Mouse (Mus musculus): Measurements from ENCODE around the gene Nrm. TPM values are rescaled to one million over a fixed set of nuclear protein-coding genes. Genes with fewer than 3 reads are reported as not detected.
"Not testable (repeated sequence)": the region's sequence is repeated elsewhere in the genome, so short reads cannot be mapped to it uniquely, and the experiment has no call there.

Gene Nrm
- polyA plus RNA-seq, 1 experiment, result 201 TPM

DNA sequence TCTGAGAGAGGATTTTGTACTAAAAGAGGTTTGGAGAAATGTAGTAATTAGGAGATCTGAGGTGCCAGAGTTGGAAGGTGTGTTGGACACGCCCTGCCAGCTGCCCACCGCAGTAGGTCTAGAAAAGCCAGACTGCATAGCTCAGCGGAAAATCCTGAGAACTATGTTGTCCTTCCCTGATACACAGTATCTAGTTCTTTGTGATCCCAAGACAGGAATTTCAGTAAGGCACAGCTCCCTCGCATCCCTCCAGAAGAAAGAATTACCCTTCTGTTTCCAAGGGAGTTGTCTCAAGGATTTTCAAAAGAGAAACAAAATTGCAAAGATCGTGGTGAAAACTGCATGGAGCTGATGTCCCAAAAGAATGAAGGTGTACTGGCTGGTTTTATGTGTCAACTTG lies 22.5 kb upstream of the Nrm start:
- H3K36me3 ChIP-seq (ENCODE audit: control insufficient read depth, insufficient read depth, low read length), result no peaks in the 10 kb centered on the region
- no peaks in the 10 kb centered on the region for H3K27me3 ChIP-seq (ENCODE audit: control insufficient read depth, insufficient read depth, low read length)
- TF ChIP-seq POLR2A (IDR thresholded peaks at IDR 0.05; ENCODE audit: control insufficient read depth, low read depth, low read length) (no peak), CTCF (IDR thresholded peaks at IDR 0.05; ENCODE audit: control insufficient read depth, insufficient read depth, insufficient replicate concordance, low read depth, low read length) (no peak)
- peak overlapping the region; percentile 28; the same call in 1 of the 2 replicates for H3K27ac ChIP-seq (ENCODE audit: control insufficient read depth, insufficient read depth, low read depth, low read length)
- H3K4me3 ChIP-seq (ENCODE audit: control insufficient read depth, low read depth, low read length), result no peak overlapping the region
- H3K4me1 ChIP-seq (ENCODE audit: control insufficient read depth, insufficient read depth, low read length), result peaks cover 21% of the 10 kb centered on the region

DNA sequence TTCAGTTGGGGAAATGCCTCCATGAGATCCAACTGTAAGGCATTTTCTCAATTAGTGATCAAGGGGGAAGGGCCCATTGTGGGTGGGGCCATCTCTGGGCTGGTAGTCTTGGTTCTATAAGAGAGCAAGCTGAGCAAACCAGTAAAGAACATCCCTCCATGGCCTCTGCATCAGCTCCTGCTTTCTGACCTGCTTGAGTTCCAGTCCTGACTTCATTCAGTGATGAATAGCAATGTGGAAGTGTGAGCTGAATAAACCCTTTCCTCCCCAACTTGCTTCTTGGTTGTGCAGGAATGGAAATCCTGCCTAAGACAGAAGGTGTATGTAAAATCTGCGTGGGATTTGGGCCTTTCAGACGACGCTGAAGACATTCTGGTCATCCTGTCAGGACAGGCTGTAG lies 22.1 kb upstream of the Nrm start:
- peak overlapping the region; percentile 36; the same call in 1 of the 2 replicates for H3K27ac ChIP-seq (ENCODE audit: control insufficient read depth, insufficient read depth, low read depth, low read length)
- not testable (repeated sequence) for H3K4me3 ChIP-seq (ENCODE audit: control insufficient read depth, low read depth, low read length); H3K27me3 ChIP-seq (ENCODE audit: control insufficient read depth, insufficient read depth, low read length); H3K36me3 ChIP-seq (ENCODE audit: control insufficient read depth, insufficient read depth, low read length)
- H3K4me1 ChIP-seq (ENCODE audit: control insufficient read depth, insufficient read depth, low read length), result peaks cover 21% of the 10 kb centered on the region

DNA sequence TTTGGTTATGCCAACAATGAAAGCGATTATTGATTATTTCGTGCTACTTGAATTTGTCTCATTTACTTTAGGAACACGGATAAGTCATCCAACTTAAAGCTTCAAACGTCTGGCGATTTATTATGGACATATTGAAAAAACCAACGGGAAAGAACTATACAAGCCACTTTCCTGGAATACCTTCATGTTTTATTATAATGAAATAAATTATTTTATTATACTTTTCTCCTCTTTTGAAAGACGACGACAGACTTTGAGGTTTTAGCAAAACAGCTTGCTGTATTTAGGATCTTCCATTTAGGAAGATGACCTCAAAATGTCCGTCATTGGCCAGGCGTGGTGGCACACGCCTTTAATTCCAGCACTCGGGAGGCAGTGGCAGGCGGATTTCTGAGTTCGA lies 20.6 kb upstream of the Nrm start:
- TF ChIP-seq POLR2A (IDR thresholded peaks at IDR 0.05; ENCODE audit: control insufficient read depth, low read depth, low read length), result no peak
- TF ChIP-seq CTCF (IDR thresholded peaks at IDR 0.05; ENCODE audit: control insufficient read depth, insufficient read depth, insufficient replicate concordance, low read depth, low read length), result no peak
- no peak overlapping the region for H3K27ac ChIP-seq (ENCODE audit: control insufficient read depth, insufficient read depth, low read depth, low read length)
- no peaks in the 10 kb centered on the region; the same call in 1 of the 2 replicates for H3K36me3 ChIP-seq (ENCODE audit: control insufficient read depth, insufficient read depth, low read length)
- H3K4me1 ChIP-seq (ENCODE audit: control insufficient read depth, insufficient read depth, low read length), result peaks cover 21% of the 10 kb centered on the region
- peak overlapping the region; percentile 100 for H3K4me3 ChIP-seq (ENCODE audit: control insufficient read depth, low read depth, low read length)
- H3K27me3 ChIP-seq (ENCODE audit: control insufficient read depth, insufficient read depth, low read length), result no peaks in the 10 kb centered on the region

DNA sequence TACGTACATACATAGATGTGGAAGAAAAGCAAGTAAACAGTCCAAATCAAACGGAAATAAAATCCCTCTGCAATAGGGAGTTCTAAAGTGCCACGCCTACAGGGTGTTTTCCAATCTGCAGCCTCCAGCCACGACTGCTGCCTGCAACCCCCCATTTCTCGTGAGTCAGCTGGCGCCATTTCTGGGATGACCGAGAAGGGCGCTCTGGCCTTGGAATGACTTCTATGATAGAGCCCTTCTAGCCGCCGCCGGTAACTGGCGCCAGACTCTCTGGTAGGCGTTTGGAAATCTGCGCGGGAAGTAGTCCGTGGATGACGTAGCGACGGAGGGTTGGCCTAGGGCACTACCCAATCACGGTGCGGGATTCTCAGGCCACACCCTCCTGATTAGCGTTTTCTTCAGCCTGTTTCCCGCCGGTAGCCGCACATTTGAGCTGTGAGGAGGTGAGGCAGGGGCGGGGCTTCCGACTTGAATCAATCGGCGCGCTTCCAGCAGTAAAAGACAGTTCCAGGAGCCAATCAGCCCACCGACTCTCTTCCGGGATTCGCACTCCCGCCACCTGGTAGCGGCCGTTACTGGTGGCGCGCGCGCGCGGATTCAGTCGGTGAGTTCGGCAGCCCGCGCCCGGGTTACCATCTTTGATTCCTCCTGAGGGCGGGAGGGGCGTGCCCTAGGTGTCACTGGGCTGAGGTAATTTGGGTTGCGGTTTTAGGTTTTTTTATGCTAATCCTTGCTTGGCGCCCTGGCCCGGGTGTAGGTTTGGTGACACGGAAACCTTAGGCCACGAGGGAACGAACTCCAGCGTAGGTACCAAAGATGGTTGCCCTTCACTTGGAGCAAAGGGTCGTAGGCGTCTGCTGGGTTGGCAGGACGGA lies 19.8 kb upstream of the Nrm start, which contains the start of gene Mdc1:
TSS of gene Mdc1 (plus strand) at position 440 of the 875 bp plus-strand sequence.
- Histone ChIP-seq H3K36me3 (ENCODE audit: control insufficient read depth, insufficient read depth, low read length) (peaks cover 2% of the 10 kb centered on the region), H3K27me3 (ENCODE audit: control insufficient read depth, insufficient read depth, low read length) (no peaks in the 10 kb centered on the region), H3K27ac (ENCODE audit: control insufficient read depth, insufficient read depth, low read depth, low read length) (peak within 1 kb of the TSS; percentile 100), H3K4me3 (ENCODE audit: control insufficient read depth, low read depth, low read length) (peak within 1 kb of the TSS; percentile 100), H3K4me1 (ENCODE audit: control insufficient read depth, insufficient read depth, low read length) (peaks cover 21% of the 10 kb centered on the region)
- TF ChIP-seq CTCF (IDR thresholded peaks at IDR 0.05; ENCODE audit: control insufficient read depth, insufficient read depth, insufficient replicate concordance, low read depth, low read length) (no peak), POLR2A (IDR thresholded peaks at IDR 0.05; ENCODE audit: control insufficient read depth, low read depth, low read length) (peak; percentile 77)

DNA sequence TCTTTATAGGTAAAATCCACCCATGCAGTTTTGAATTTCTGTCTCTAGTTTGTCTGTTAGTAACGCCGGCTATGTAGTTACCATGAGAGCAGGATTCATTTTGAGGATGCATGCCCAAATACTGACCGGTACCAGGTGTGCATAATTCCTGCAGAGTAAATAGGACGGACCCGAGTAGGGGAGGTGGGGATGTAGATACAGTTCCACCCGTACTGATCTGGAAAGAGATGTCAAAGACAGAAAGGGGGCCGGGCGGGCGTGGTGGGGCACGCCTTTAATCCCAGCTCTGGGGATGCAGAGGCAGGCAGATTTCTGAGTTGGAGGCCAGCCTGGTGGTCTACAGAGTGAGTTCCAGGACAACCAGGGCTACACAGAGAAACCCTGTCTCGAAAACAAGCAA lies 19.1 kb upstream of the Nrm start:
- peak overlapping the region; percentile 100 for H3K4me3 ChIP-seq (ENCODE audit: control insufficient read depth, low read depth, low read length)
- H3K27ac ChIP-seq (ENCODE audit: control insufficient read depth, insufficient read depth, low read depth, low read length), result peak overlapping the region; percentile 100
- no peaks in the 10 kb centered on the region for H3K27me3 ChIP-seq (ENCODE audit: control insufficient read depth, insufficient read depth, low read length)
- peaks cover 14% of the 10 kb centered on the region for H3K4me1 ChIP-seq (ENCODE audit: control insufficient read depth, insufficient read depth, low read length)
- TF ChIP-seq CTCF (IDR thresholded peaks at IDR 0.05; ENCODE audit: control insufficient read depth, insufficient read depth, insufficient replicate concordance, low read depth, low read length) (no peak), POLR2A (IDR thresholded peaks at IDR 0.05; ENCODE audit: control insufficient read depth, low read depth, low read length) (no peak)
- peaks cover 2% of the 10 kb centered on the region for H3K36me3 ChIP-seq (ENCODE audit: control insufficient read depth, insufficient read depth, low read length)

DNA sequence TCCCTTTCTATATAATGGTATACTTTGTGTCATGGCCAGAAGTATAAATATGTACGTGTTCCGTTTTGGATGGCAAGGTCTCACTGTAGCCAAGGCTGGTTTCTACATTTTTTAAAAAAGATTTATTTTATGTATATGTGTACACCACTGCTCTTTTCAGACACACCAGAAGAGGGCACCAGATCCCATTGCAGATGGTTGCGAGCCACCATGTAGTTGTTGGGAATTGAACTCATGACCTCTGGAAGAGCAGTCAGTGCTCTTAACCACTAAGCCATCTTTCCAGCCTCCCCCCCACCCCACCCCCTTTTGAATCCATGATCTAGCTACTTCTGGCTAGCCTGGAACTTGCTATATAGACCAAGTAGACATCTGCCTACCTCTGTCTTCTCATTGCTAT lies 17.6 kb upstream of the Nrm start:
- TF ChIP-seq CTCF (IDR thresholded peaks at IDR 0.05; ENCODE audit: control insufficient read depth, insufficient read depth, insufficient replicate concordance, low read depth, low read length) (no peak), POLR2A (IDR thresholded peaks at IDR 0.05; ENCODE audit: control insufficient read depth, low read depth, low read length) (no peak)
- Histone ChIP-seq H3K4me3 (ENCODE audit: control insufficient read depth, low read depth, low read length) (no peak overlapping the region), H3K36me3 (ENCODE audit: control insufficient read depth, insufficient read depth, low read length) (peaks cover 4% of the 10 kb centered on the region), H3K27ac (ENCODE audit: control insufficient read depth, insufficient read depth, low read depth, low read length) (no peak overlapping the region), H3K4me1 (ENCODE audit: control insufficient read depth, insufficient read depth, low read length) (peaks cover 6% of the 10 kb centered on the region), H3K27me3 (ENCODE audit: control insufficient read depth, insufficient read depth, low read length) (no peaks in the 10 kb centered on the region)

DNA sequence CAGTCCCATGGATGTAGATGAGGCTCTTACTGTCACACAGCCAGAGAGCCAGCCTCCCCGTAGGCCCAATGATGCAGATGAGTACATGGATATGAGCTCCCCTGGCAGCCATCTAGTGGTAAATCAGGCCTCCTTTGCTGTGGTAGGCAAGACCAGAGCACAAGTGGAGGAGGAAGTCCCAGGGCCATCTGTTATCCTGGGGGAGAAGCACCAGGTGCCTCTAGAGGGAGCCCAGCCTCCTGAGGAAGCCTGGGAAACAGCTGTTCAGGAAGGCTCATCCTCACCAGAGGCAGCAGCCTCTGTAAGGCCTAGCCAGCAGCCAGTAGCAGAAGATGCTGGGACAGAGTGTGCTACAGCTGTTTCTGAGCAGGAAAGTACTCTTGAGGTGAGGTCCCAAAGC lies 13.0 kb upstream of the Nrm start:
- Histone ChIP-seq H3K27ac (ENCODE audit: control insufficient read depth, insufficient read depth, low read depth, low read length) (no peak overlapping the region), H3K4me3 (ENCODE audit: control insufficient read depth, low read depth, low read length) (no peak overlapping the region), H3K27me3 (ENCODE audit: control insufficient read depth, insufficient read depth, low read length) (no peaks in the 10 kb centered on the region), H3K4me1 (ENCODE audit: control insufficient read depth, insufficient read depth, low read length) (no peaks in the 10 kb centered on the region), H3K36me3 (ENCODE audit: control insufficient read depth, insufficient read depth, low read length) (peaks cover 18% of the 10 kb centered on the region)
- no peak for TF ChIP-seq CTCF (IDR thresholded peaks at IDR 0.05; ENCODE audit: control insufficient read depth, insufficient read depth, insufficient replicate concordance, low read depth, low read length)
- no peak for TF ChIP-seq POLR2A (IDR thresholded peaks at IDR 0.05; ENCODE audit: control insufficient read depth, low read depth, low read length)

All from testis, adult 2 months (tissue).